Mouse (Mus musculus) myocyte (in vitro differentiated cells): ENCODE results near the gene Olfr1450. TPM values are rescaled to one million over a fixed set of nuclear protein-coding genes. Genes with fewer than 3 reads are reported as not detected.

Source experiments
- H3K27me3 ChIP-seq: one replicate; pipeline ENCODE4 v1.6.1; 2011; ENCODE audit not compliant: control insufficient read depth, insufficient read depth, insufficient read length
- H3K36me3 ChIP-seq: one replicate; pipeline ENCODE4 v1.6.1; 2011; ENCODE audit not compliant: control insufficient read depth, insufficient read depth
- H3K4me2 ChIP-seq: one replicate; pipeline ENCODE4 v1.6.1; 2011; ENCODE audit warnings: low read depth, control low read depth
- H3K4me3 ChIP-seq: one replicate; pipeline ENCODE4 v1.5.1; 2011; ENCODE audit warnings: mild to moderate bottlenecking, control low read depth, moderate library complexity
- H3K79me2 ChIP-seq: one replicate; pipeline ENCODE4 v1.6.1; 2011; ENCODE audit not compliant: control insufficient read depth, insufficient read depth
- H3ac ChIP-seq: one replicate; pipeline ENCODE4 v1.6.1; 2011; ENCODE audit not compliant: control insufficient read depth, insufficient read length
- CEBPB ChIP-seq: IDR thresholded peaks from 2 replicates; pipeline ENCODE4 v1.6.1; 2011; ENCODE audit warnings: mild to moderate bottlenecking, moderate library complexity; ENCODE audit not compliant: poor library complexity, insufficient read depth, severe bottlenecking
- E2F4 ChIP-seq: IDR thresholded peaks from one replicate; pipeline ENCODE4 v1.6.1; 2011; ENCODE audit warnings: mild to moderate bottlenecking, control low read depth, moderate library complexity; ENCODE audit not compliant: insufficient read depth
- MAX ChIP-seq: IDR thresholded peaks from one replicate; pipeline ENCODE4 v1.6.1; 2011; ENCODE audit warnings: low read depth, mild to moderate bottlenecking, control low read depth
- MYOD1 ChIP-seq, 3 experiments: IDR thresholded peaks; one replicate each; pipeline ENCODE4 v1.6.1; 2011; ENCODE audit warnings: control low read depth in 2 of 3, low read depth in 2 of 3, mild to moderate bottlenecking in 2 of 3, moderate library complexity in 1 of 3; ENCODE audit not compliant: insufficient read length in 2 of 3, control insufficient read depth in 1 of 3
- MYOG ChIP-seq, 3 experiments: IDR thresholded peaks; one replicate each; pipeline ENCODE4 v1.6.1; 2011; ENCODE audit warnings: control low read depth in 2 of 3, low read depth in 2 of 3, mild to moderate bottlenecking in 2 of 3; ENCODE audit not compliant: insufficient read length in 2 of 3, control insufficient read depth in 1 of 3, insufficient read depth in 1 of 3
- POLR2A ChIP-seq: IDR thresholded peaks from one replicate; pipeline ENCODE4 v1.6.1; 2011; ENCODE audit warnings: low read depth, mild to moderate bottlenecking, control low read depth, moderate library complexity; ENCODE audit not compliant: insufficient read length
- POLR2AphosphoS2 ChIP-seq: IDR thresholded peaks from one replicate; pipeline ENCODE4 v1.6.1; 2011; ENCODE audit warnings: low read depth, control low read depth; ENCODE audit not compliant: insufficient read length
- REST ChIP-seq: IDR thresholded peaks from one replicate; pipeline ENCODE4 v1.6.1; 2011; ENCODE audit warnings: mild to moderate bottlenecking, control low read depth, moderate library complexity; ENCODE audit not compliant: insufficient read depth, insufficient read length
- SRF ChIP-seq: IDR thresholded peaks from one replicate; pipeline ENCODE4 v1.6.1; 2011; ENCODE audit warnings: low read depth; ENCODE audit not compliant: control insufficient read depth, insufficient read length
- TCF12 ChIP-seq: IDR thresholded peaks from one replicate; pipeline ENCODE4 v1.6.1; 2011; ENCODE audit warnings: mild to moderate bottlenecking, control low read depth; ENCODE audit not compliant: poor library complexity, insufficient read depth, severe bottlenecking
- TCF3 ChIP-seq: IDR thresholded peaks from one replicate; pipeline ENCODE4 v1.6.1; 2011; ENCODE audit warnings: low read depth, control low read depth; ENCODE audit not compliant: insufficient read length
- USF1 ChIP-seq: IDR thresholded peaks from one replicate; pipeline ENCODE4 v1.6.1; 2011; ENCODE audit warnings: low read depth, mild to moderate bottlenecking, control low read depth, moderate library complexity
- polyA plus RNA-seq: library from polyadenylated mRNA; unstranded; fragments of >200 nt; fragmentation: generic; extraction: Trizol; gene quantifications from one replicate; pipeline ENCODE4 v1.2.1, GENCODE M21; 2012; ENCODE audit warnings: missing spikeins

Olfr1450 gene
- polyA plus RNA-seq, 1 experiment = not detected

GRCm38 (mm10) chr19:12994714-12995113 is 44.7 kb downstream of the Olfr1450 start, which contains the start of gene Olfr1451:
Olfr1451 (plus strand) TSS chr19:12995014.
- H3K4me2 ChIP-seq = no peak within 1 kb of the TSS
- no peaks in the 10 kb centered on the region for H3K36me3 ChIP-seq
- no peak within 1 kb of the TSS for H3K4me3 ChIP-seq
- H3K27me3 ChIP-seq = no peaks in the 10 kb centered on the region
- TF ChIP-seq MYOD1 (IDR thresholded peaks at IDR 0.05; ENCODE audit: control insufficient read depth in 1 of 3, insufficient read length in 2 of 3, low read depth in 2 of 3) (no peak), CEBPB (no peak), MYOG (IDR thresholded peaks at IDR 0.05; ENCODE audit: control insufficient read depth in 1 of 3, insufficient read depth in 1 of 3, insufficient read length in 2 of 3, low read depth in 2 of 3) (no peak), REST (no peak), TCF12 (no peak), POLR2A (no peak), E2F4 (no peak), SRF (no peak), MAX (no peak), POLR2AphosphoS2 (no peak), TCF3 (no peak), USF1 (no peak)
- no peaks in the 10 kb centered on the region for H3K79me2 ChIP-seq
- H3ac ChIP-seq = no peak within 1 kb of the TSS

Other genes starting within 250 kb of the Olfr1450 start
- gene Cntf, start 184.6 kb upstream of the Olfr1450 start, polyA plus RNA-seq = 1.0 TPM
- gene Zfp91, start 154.1 kb upstream of the Olfr1450 start, polyA plus RNA-seq = 28.9 TPM
- 0.18 TPM for gene Lpxn, start 154.1 kb upstream of the Olfr1450 start, polyA plus RNA-seq
- not detected for gene Gm5244, start 103.6 kb upstream of the Olfr1450 start, polyA plus RNA-seq
- gene Olfr1444, start 93.0 kb upstream of the Olfr1450 start, polyA plus RNA-seq = not detected
- gene Olfr1445, start 66.4 kb upstream of the Olfr1450 start, polyA plus RNA-seq = not detected
- gene Olfr1446, start 56.7 kb upstream of the Olfr1450 start, polyA plus RNA-seq = not detected
- not detected for gene Olfr1447, start 46.5 kb upstream of the Olfr1450 start, polyA plus RNA-seq
- gene Olfr1448, start 25.8 kb upstream of the Olfr1450 start, polyA plus RNA-seq = not detected
- gene Olfr1449, start 19.4 kb upstream of the Olfr1450 start, polyA plus RNA-seq = not detected
- gene Olfr1451, start 44.8 kb downstream of the Olfr1450 start, polyA plus RNA-seq = not detected
- gene Olfr1453, start 78.1 kb downstream of the Olfr1450 start, polyA plus RNA-seq = not detected
- gene Olfr1454, start 110.4 kb downstream of the Olfr1450 start, polyA plus RNA-seq = not detected
- not detected for gene Olfr1457, start 147.6 kb downstream of the Olfr1450 start, polyA plus RNA-seq
- gene Olfr1458, start 156.5 kb downstream of the Olfr1450 start, polyA plus RNA-seq = not detected
- 0.01 TPM for gene Olfr1459, start 199.3 kb downstream of the Olfr1450 start, polyA plus RNA-seq
- gene Olfr1461, start 212.7 kb downstream of the Olfr1450 start, polyA plus RNA-seq = not detected
- gene Olfr1462, start 235.5 kb downstream of the Olfr1450 start, polyA plus RNA-seq = not detected